Mouse (Mus musculus) spleen, adult 12 weeks (tissue): ENCODE measurements around the gene Pttg1ip.

ENCODE experiments used
- DNase-seq: peaks from one replicate; pipeline ENCODE4 v3.0.0; 2022; ENCODE audit warnings: low spot score

Gene Pttg1ip

DNA sequence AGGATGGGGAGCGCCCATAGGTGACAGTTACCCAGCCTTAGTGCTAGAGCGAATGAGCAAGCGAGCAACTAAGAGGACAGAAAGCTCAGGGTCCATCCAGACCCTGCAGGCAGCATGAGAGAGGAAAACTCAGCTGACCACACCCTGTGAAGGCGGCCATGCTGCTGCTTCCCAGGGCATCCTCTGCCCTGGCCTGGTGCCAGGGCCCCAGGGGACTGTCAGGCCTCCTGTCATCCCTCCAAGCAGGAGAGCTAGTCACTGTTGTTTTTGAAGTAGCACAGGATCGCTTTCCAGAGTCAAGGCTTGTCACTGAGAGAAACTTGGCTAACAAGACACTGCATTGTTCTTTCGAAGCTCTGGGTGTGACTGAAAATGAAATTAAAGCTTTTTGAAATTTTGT is 57.4 kb downstream of the Pttg1ip start:
- DNase-seq, result no peak

- DNase-seq, result no peak
Observed at GRCm38 (mm10) chr10:77643160-77643559, 61.6 kb downstream of the Pttg1ip start.

- no peak for DNase-seq
Observed at GRCm38 (mm10) chr10:77645571-77645970, 64.1 kb downstream of the Pttg1ip start.

GRCm38 (mm10) chr10:77647461-77647860 is 65.9 kb downstream of the Pttg1ip start:
- DNase-seq, result no peak

GRCm38 (mm10) chr10:77647901-77648300 is 66.4 kb downstream of the Pttg1ip start:
- DNase-seq, result no peak
